Mouse (Mus musculus) spleen, adult 18-20 months (tissue): ENCODE measurements around the gene Olfr464.

Experiments
- DNase-seq, 2 experiments: peaks; one replicate each; pipeline ENCODE4 v3.0.0; 2022; ENCODE audit warnings: mixed read lengths in 2 of 2

Gene Olfr464

GRCm38 (mm10) chr11:87920966-87921365, at the start of gene Olfr464:
Gene Olfr464, minus strand, starts transcription at chr11:87920967.
- no peak for DNase-seq

- peak in 1 of 2 experiments; percentile 31 for DNase-seq
Measured at GRCm38 (mm10) chr11:87968356-87969122, 47.8 kb upstream of the Olfr464 start.

- DNase-seq, result peak; percentile 70 to 85
Measured at GRCm38 (mm10) chr11:87967692-87968289, 47.0 kb upstream of the Olfr464 start.

- no peak for DNase-seq
Measured at GRCm38 (mm10) chr11:87966214-87966613, 45.4 kb upstream of the Olfr464 start.

GRCm38 (mm10) chr11:87965293-87965692, 44.5 kb upstream of the Olfr464 start:
- no peak for DNase-seq

- DNase-seq, result no peak
Measured at GRCm38 (mm10) chr11:87957066-87957465, 36.3 kb upstream of the Olfr464 start.

- DNase-seq, result no peak
Measured at GRCm38 (mm10) chr11:87955144-87955543, 34.4 kb upstream of the Olfr464 start.

GRCm38 (mm10) chr11:87949990-87950389, 29.2 kb upstream of the Olfr464 start:
- DNase-seq, result peak in 1 of 2 experiments; percentile 6

GRCm38 (mm10) chr11:87935467-87935866, 14.7 kb upstream of the Olfr464 start:
- DNase-seq, result no peak

GRCm38 (mm10) chr11:87933731-87934130, 13.0 kb upstream of the Olfr464 start:
- DNase-seq, result no peak

GRCm38 (mm10) chr11:87930348-87930747, 9.6 kb upstream of the Olfr464 start:
- no peak for DNase-seq

GRCm38 (mm10) chr11:87920301-87920700, 466 bp downstream of the Olfr464 start:
- no peak for DNase-seq

- no peak for DNase-seq
Measured at GRCm38 (mm10) chr11:87916005-87916404, 4.8 kb downstream of the Olfr464 start.

- no peak for DNase-seq
Measured at GRCm38 (mm10) chr11:87904331-87904730, 16.4 kb downstream of the Olfr464 start.

- DNase-seq, result no peak
Measured at GRCm38 (mm10) chr11:87897287-87897686, 23.5 kb downstream of the Olfr464 start, which contains the start of gene Olfr463. Gene Olfr463, minus strand, starts transcription at chr11:87897387.

- no peak for DNase-seq
Measured at GRCm38 (mm10) chr11:87892168-87892567, 28.6 kb downstream of the Olfr464 start, which contains the start of gene Olfr462. Gene Olfr462, minus strand, starts transcription at chr11:87892268.

GRCm38 (mm10) chr11:87884856-87885255, 35.9 kb downstream of the Olfr464 start:
- no peak for DNase-seq

GRCm38 (mm10) chr11:87883493-87883892, 37.3 kb downstream of the Olfr464 start:
- DNase-seq, result no peak

- DNase-seq, result no peak
Measured at GRCm38 (mm10) chr11:87881714-87882113, 39.1 kb downstream of the Olfr464 start.

GRCm38 (mm10) chr11:87879826-87880225, 40.9 kb downstream of the Olfr464 start:
- DNase-seq, result no peak

GRCm38 (mm10) chr11:87875436-87875835, 45.3 kb downstream of the Olfr464 start, which contains the start of gene Epx:
Gene Epx, minus strand, starts transcription at chr11:87875536.
- DNase-seq, result no peak

GRCm38 (mm10) chr11:87871766-87872165, 49.0 kb downstream of the Olfr464 start:
- no peak for DNase-seq

- no peak for DNase-seq
Measured at GRCm38 (mm10) chr11:87870096-87870495, 50.7 kb downstream of the Olfr464 start.

GRCm38 (mm10) chr11:87866891-87867290, 53.9 kb downstream of the Olfr464 start:
- DNase-seq, result peak in 1 of 2 experiments; percentile 45
